Mouse (Mus musculus) monocyte, adult 5-6 weeks (primary cell): ENCODE results near the gene Cfl1. TPM values are rescaled to one million over a fixed set of nuclear protein-coding genes. Genes with fewer than 3 reads are reported as not detected.

Source experiments
- ATAC-seq: fragments of 153-309, 156-312 bp; replicated peaks from 2 replicates; pipeline ENCODE4 v1.8.0; 2017; ENCODE audit warnings: mild to moderate bottlenecking; ENCODE audit not compliant: low TSS enrichment, insufficient number of reproducible peaks, severe bottlenecking, poor library complexity, low FRiP score
- total RNA-seq: library from RNA; stranded (forward); fragments of 200-1000, 200-491, 200-594 nt; gene quantifications from 3 replicates; pipeline ENCODE4 v1.2.3, GENCODE M21; 2017

Gene Cfl1
- 931 to 1,266 TPM (median 1,127 TPM) in 3 replicates for total RNA-seq

DNA sequence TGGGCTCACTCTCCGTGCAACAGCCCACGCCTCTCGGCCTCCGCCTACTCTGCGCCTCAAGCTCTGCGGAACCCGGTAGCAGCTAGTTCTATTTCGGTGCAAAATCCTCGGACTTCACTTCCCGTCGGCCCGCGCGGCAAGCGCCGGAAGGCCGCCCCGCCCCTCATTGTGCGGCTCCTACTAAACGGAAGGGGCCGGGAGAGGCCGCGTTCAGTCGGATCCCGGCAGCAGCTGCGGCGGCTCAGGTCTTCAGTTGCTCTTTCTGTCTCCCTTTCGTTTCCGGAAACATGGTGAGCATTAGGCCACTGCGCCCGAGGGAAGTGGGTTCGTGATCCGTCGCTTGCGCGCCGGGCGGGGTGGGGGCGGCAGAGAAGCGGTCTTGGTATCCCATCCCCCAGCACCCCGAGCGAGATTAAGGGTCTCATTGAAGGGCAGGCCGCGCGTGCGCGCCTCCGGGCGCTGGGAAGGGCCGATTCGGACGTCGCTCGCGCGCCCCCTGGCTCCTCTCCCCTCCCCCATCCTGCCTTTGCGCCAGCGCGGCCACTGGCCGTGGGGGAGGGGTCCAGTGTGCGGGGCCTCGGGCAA lies at the start of gene Cfl1:
TSS of gene Cfl1 (plus strand) at position 143 of the 585 bp plus-strand sequence.
- ATAC-seq: peak; percentile 34

DNA sequence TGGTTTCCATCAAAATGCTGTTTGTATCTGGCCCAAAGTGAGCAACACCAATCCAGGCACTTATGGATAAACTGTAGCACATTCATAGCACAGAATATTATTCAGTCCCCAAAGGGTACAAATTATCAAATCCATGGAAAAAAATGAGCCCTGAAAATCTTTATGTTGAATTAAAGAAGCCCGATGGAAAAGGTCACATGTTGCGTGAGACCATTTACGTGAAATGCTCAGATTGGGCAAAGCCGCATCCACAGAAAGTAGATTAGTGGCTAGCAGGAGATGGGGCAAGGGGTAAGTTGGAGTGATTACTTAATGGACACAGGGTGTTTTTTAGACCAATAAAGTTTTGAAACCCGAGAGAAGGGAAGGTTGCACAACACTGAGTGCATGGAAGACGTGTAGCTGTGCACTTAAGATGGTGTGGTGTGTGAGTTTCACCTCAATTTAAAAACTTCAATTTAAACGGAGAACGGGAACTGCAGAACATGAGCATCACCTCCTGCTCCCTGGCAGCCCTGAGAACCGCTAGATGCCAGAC lies 45.8 kb upstream of the Cfl1 start:
- ATAC-seq: peak; percentile 36; the same call in 1 of the 2 replicates

DNA sequence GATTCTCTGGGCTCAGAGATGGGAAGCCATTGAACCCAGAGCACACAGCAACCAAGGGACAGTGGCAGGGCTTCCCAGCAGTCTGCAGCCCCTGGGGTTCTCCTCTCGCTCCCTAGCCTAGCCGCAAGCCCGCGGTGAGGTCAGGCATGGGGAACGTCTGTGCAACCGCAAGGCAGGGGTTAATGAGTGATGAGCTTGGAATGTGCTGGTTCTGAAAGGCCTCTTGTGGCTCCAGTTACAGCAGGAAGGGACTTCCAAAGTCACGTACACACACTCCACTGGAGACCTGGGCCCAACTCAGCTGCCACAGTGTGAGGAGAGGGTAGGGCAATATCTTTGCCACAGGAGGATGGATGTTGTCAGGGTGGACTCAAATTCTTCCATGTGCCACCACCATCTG lies 45.3 kb upstream of the Cfl1 start:
- ATAC-seq: no peak

DNA sequence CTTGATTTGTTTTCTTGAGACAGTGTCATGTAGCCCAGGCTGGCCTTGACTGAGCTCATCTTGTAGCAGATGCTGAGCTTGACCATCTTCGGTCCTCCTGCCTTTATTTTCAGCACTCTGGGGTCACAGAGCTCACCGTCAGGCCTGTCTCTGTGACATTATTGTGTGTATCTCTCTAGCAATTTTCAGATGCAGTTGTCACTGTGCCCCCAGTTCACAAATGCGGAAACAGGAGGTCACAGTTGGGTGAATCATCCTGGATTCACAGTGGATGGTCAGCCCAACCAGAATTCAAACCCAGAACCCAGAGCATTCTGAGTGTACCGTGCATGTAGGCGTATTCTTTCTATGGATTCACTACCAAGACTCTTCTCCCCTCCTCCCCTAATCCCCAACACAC lies 44.5 kb upstream of the Cfl1 start:
- no peak for ATAC-seq

DNA sequence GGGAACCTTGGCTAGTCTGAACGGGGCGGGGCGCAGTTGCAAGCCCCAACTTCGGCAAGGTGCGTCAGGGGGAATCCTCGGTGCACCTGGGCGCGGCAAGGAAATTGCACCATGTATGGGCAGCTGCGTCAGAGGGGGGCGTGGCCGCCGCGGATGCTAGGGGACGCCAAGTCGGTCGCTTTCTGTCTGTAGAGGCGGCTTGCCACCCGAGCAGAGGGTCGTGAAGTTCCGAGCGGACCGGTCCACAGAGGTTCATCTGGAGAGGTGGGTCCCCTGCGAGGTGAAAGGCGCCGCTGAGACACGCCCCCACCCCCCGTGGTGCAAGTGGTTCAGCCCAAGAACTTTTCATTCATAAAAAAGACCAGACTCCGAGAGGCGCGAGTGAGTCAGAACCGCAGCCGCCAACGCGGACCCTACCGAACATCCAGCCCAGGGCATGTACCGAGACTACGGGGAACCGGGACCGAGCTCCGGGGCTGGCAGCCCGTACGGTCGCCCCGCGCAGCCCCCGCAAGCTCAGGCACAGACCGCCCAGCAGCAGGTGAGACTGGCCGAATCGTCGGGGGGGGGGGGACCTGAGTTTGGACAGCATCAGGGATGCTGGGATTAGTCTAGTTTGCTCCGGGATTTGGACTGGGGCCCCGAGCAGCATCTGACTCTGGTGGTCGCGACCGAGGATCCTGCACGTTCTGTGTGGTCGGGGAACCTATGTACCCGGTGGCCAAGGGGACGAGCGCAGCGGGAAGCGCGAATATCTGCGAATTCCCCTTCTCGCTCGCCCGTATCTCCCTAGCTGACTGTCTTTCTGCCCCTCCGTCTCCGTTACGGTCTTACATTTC lies 42.5 kb upstream of the Cfl1 start, which contains the start of gene Fosl1:
TSS of gene Fosl1 (plus strand) at position 33 of the 839 bp plus-strand sequence.
- ATAC-seq: peak; percentile 64

DNA sequence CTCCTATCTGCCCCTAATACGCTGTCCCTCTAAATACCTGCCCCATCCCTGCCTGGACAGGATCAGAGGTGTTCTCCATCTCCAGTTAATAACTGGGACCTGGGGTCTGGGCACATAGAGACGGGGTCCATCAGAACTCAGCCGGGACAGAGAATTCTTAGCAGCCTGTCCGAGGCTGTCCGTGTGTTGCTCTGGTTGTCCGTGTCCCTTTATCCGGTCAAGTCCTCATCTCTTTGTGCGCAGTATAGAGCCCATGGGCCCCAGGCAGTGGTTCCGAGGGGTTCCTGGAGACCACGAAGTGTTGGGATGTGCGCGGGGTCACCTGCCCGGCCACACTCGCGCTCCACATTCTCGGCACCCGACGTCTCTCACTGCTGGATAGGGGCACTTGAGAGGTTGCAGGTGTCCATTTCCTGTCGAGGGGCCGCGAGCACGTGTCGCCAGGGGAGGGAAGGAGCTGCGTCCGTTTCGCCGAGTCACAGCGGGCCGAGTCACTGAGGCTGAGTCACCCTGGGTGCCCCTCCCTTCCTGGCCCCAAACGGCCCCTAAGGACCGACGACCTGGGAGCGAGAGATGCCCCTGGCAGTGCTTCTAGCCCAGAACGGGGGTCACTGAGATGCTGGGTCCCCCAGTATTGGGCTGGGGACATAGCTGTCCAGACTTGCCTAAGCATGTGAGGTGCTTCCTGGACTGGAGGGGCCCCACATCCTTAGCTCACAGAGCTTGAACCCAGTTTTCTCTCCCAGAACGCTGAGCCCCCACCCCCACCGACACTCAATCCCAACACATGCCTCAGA lies 41.7 kb upstream of the Cfl1 start:
- peak; percentile 29; the same call in 1 of the 2 replicates for ATAC-seq

DNA sequence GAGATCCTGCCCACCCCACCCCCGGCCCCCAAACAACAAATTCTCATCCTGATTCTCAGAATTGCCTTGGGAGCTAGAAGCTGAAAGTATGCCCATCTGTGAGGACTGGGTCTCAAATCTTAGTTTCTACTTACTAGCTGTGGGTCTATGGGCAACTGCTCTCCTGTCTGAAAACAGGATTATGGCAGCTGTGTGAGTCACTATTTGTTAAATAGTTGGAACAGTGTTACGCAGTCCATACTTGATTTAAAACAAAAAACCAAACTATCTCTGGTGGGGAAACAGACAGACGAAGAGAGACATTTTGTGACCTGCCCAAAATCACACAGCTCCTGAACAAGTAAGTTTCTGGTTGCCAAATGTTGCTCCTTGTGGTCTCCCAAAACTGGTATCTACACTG lies 40.6 kb upstream of the Cfl1 start:
- ATAC-seq: no peak

DNA sequence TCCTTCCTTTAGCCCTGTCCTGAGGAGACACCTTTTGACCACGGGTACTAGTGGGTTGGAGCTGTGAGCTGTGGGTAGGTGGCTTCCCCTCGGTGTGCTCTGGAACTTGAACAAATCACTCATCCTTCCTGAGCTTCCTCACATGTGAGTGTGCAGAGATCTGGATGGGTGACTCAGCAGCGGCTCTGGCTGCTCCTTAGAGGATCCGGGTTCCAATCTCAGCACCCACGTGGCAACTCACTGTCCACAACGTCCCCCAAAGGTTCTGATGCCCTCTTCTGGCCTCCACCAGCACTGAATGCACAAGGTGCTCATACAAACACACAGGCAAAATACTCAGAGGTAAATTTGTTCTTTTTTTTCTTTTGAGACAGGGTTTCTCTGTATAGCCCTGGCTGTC lies 38.5 kb upstream of the Cfl1 start:
- ATAC-seq: no peak

DNA sequence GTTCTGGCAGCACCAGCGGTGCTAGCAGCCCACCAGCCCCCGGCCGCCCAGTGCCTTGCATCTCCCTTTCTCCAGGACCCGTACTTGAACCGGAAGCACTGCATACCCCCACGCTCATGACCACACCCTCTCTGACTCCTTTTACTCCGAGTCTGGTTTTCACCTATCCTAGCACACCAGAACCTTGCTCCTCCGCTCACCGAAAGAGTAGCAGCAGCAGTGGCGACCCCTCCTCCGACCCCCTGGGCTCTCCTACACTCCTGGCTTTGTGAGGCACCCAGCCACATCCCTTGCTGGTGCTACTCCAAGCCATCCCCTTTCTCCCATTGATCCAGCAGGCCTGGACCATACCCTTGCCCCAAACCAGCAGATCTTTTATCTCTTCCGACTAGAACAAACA lies 35.2 kb upstream of the Cfl1 start:
- ATAC-seq: no peak

DNA sequence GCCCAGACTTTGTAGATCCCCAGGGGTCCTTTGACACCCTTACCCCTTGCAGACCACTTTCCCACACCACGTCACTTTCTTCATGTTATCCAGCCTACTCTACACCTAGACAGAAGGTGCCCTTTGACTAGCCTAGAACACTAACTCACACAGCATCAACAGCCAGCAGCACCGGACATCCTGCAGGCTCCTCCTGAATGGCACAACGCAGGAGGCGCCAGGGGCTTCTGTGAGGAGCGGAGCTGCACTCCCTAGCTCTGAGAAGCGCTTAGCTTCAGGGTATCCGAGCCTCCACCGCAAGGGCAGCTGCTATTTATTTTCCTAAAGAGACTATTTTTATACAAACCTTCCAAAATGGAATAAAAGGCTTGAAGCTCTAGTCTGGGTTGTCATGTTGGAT lies 34.7 kb upstream of the Cfl1 start:
- no peak for ATAC-seq

DNA sequence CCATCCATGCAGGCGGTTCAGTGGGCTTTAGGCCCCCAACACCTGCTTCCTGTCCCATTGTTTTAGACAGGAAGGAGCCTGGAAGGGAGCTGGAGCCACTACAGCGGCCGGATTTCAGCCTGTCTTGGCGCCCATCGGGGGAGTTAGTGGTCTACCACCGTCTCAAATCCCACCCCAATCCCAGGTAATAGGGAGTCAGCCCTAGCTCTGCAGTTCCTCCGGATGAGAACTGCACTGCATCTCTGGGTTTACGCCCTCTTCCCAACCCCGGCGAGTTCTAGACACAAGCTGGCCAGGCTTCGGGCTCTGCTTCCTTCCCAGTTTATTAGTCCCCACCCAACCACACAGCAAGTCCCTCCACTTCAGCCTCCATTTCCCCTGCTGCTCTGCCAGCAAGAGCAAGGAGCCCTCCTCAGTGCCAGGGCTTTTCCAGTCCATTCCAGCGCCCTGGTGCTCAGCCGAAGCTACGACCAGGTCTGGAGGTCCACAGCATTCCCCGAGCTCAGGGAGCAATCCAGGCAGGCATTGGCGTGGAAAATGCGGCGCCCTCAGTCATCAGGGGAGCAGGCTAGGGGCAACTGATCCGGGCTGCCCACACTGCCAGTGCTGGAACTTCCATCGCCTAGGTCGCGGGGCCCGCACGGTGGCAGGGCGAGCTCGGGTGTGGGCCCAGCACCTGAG lies 33.9 kb upstream of the Cfl1 start:
- ATAC-seq: no peak

DNA sequence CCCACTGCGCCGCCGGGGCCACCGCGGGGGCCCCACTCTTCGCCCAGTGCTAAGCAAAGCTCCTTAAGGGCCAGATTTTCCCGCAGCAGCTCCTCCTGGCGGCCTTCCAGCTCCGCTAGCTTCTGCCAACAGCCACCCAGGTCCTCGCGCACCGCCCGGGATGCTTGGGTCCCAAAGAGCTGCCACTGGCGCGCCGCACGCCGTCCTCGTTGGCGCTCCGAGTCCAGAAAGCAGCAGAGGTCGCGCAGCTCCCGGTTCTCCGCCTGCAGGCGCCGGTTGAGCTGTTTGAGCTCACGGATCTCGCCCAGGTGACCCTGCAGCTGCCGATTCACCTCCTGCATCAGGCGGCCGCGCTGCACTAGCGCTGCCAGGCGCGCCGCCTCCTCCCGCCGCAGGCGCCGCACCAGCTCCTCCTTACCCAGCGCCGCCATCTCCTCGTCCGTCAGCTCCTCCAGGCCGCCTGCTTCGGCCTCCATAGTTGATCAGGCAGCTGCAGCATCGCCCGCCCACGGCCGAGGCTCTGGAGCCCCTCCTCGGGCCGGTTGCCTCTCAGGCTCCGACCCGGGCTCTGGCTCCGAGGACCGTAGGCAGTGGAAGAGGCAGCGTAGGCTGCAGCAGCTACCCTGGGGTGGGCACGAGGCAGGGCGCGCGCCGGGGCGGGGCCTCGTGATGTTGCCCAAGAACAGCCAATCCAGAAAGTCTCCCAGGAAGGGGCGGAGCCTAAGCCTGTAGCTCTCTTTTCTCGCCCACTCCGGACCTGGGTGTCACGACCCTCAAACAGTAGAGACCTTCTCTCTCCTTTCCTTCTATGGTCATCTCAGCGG lies 33.1 kb upstream of the Cfl1 start:
- ATAC-seq: peak; percentile 71

DNA sequence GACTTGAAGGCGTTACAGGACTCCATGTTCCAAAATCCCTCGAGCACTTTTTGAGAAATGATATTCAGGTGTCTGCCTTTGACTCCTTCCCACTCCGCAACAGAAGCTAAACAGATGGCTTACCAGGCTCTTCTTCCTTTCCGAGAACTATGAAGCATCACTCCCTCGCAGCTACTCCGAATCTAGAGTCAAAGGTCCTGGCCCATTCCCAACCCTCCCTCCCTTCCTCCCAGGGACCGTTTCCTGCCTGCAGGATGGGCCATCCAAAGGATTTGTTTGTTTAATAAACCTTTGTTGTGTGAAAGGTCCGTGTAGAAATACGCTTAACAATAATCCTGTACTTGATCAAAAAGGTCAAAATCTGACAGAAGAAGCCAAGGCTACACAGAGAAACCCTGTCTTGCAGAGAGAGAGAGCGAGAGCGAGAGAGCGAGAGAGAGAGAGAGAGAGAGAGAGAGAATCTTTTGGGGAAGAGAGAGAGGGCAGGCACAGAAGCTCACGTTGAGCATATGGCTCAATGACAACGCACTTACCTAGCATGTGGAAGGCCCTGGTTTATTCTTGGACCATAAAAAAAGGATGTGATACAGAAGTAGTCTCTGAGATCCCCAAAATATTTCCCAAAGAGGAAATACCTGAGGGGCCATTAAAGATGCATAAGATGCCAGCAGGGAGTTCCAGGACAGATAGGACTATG lies 32.4 kb upstream of the Cfl1 start, which contains the start of gene Ccdc85b:
TSS of gene Ccdc85b (minus strand) at position 149 of the 697 bp plus-strand sequence.
- no peak for ATAC-seq

DNA sequence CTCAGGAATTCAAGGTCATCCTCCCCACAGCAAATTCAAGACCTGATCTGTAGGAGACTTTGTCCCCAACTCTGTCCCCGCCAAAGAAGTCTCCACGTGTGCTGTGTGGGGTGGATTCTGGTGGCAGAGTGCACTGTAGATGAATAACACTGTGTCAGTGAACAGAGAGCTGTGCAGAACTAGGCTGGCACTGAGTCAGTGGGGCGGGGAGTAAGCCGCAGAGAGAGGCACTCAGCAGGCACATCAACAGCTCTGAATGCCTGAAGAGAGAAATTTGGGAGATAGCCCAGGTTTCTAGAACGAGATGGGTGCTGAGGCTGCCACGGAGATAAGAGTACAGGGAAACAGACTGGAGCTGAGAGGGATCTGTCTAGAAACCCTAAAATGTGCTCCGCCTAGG lies 31.2 kb upstream of the Cfl1 start:
- no peak for ATAC-seq

DNA sequence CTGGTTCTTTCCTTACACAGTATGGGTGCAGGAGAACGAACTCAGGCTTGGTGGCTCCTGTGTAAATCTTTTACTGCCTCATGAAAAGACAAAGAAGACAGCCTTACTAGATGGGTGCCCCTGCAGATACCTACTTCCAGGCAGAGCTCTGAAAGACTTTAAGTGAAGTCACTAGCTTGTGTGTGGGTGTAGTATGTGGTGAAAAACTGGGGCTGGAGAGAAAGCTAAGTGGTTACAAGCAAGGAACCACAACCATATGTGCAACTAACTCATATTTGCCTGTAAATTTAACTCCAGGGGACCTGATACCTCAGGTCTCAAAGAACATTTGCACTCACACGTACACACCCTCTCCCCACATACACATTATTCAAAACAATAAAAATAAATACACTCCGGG lies 30.4 kb upstream of the Cfl1 start:
- ATAC-seq: no peak

DNA sequence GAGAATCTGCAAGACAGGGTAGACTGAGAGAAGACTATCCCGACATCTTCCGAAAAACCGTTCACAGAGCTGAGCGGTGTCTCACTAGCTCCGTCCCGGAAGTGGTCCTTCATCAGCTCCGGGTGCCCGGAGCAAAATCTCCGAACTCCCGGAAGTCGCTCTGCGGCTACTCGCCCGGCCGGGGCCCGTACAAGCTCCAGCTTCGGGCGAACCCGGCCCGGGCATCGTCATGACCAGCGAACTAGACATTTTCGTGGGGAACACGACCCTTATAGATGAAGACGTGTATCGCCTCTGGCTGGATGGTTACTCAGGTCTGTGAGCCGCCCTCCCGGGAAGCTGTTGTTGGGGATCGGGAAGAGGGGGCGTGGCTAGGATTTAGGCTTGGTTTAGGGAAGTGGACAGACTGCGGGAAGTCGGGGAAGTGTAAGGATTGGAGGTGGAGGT lies 29.8 kb upstream of the Cfl1 start, which contains the start of gene Fibp:
TSS of gene Fibp (plus strand) at position 151 of the 447 bp plus-strand sequence.
- peak; percentile 72 for ATAC-seq

DNA sequence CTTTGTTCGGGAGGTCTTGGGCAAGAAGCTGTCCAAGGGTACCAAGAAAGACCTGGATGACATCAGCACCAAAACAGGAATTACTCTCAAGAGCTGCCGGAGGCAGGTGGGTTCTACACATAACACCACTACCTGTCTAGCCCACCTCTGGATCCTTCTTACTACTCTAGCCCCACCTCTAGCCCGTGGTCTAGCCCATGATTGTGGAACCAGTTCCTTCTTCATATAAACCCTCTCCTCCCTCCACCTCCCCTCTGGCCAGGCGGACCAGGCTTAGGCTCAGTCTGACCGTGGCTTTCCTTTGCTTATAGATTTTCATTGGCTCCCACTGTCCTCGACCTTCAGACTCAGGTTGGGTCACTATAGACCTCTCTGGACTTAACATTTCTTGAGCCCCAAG lies 28.8 kb upstream of the Cfl1 start:
- no peak for ATAC-seq
